Comparison of ENCODE assay signal across 8 mouse cellular contexts in genomic region chr7:31052636-31053434, GRCm38 (mm10). TPM values are rescaled to one million over a fixed set of nuclear protein-coding genes. Genes with fewer than 3 reads are reported as not detected.
A peak's percentile ranks its signal among the peaks of the same experiment; 100 is the strongest.
DNase-seq lines count a peak whose midpoint lies in the region; ATAC-seq lines count a peak whose summit lies in the region.

No protein-coding gene starts in this region.

- intact Hi-C loops in heart, postnatal 25 days (cut with DNase I) = loop anchor here (5.0 kb wide), 1 partner anchor 81 kb away; the partner anchor contains the start of genes Fam187b and Lsr
- intact Hi-C loops in left cerebral cortex, postnatal 4 days (cut with DNase I) = no loop called here

- no peak overlapping the region for H3K27ac ChIP-seq in forebrain, embryonic 11.5 days (ENCODE audit: low read depth, low read length)
- H3K27ac ChIP-seq in midbrain, embryonic 15.5 days = no peak overlapping the region

- DNase-seq in heart, adult 11 months = peak; percentile 97
- DNase-seq in heart, postnatal 25 days (ENCODE audit: low spot score) = no peak
- peak; percentile 87 for DNase-seq in R1 (ENCODE audit: low read depth, low spot score)
- peak; percentile 67 for DNase-seq in forebrain, embryonic 11.5 days (ENCODE audit: low spot score)
- DNase-seq in left cerebral cortex, postnatal 4 days = peak; percentile 64
- DNase-seq in testis, postnatal 10 days (ENCODE audit: low spot score) = peak; percentile 84

- H3K9me3 ChIP-seq in forebrain, embryonic 11.5 days (ENCODE audit: control insufficient read depth, low read length) = no peaks in the 10 kb centered on the region
- H3K9me3 ChIP-seq in midbrain, embryonic 15.5 days = no peaks in the 10 kb centered on the region

- H3K9ac ChIP-seq in forebrain, embryonic 11.5 days (ENCODE audit: low read length) = no peak overlapping the region
- H3K9ac ChIP-seq in midbrain, embryonic 15.5 days = no peak overlapping the region

- H3K27me3 ChIP-seq in forebrain, embryonic 11.5 days (ENCODE audit: control insufficient read depth, insufficient read depth, low read length) = peaks cover 54% of the 10 kb centered on the region
- H3K27me3 ChIP-seq in midbrain, embryonic 15.5 days (replicated peaks) = peaks cover 40% of the 10 kb centered on the region

- no peaks in the 10 kb centered on the region for H3K36me3 ChIP-seq in forebrain, embryonic 11.5 days (ENCODE audit: control insufficient read depth, insufficient read depth, low read length)
- H3K36me3 ChIP-seq in midbrain, embryonic 15.5 days (replicated peaks) = no peaks in the 10 kb centered on the region

- H3K4me1 ChIP-seq in forebrain, embryonic 11.5 days (replicated peaks; ENCODE audit: control insufficient read depth, insufficient read depth, low read length) = peaks cover 9% of the 10 kb centered on the region
- H3K4me1 ChIP-seq in midbrain, embryonic 15.5 days = peaks cover 44% of the 10 kb centered on the region

- peak overlapping the region; percentile 12; the same call in 1 of the 2 replicates for H3K4me2 ChIP-seq in forebrain, embryonic 11.5 days (ENCODE audit: low read depth, low read length, severe bottlenecking)
- peak overlapping the region; percentile 66 for H3K4me2 ChIP-seq in midbrain, embryonic 15.5 days

- under 1% methylated on average over 34 of the region's 34 CpGs for WGBS in forebrain, embryonic 11.5 days
- 2% methylated on average over 34 of the region's 34 CpGs for WGBS in midbrain, embryonic 15.5 days

- peak; percentile 39; the same call in 1 of the 2 replicates for ATAC-seq in forebrain, embryonic 11.5 days (replicated peaks; ENCODE audit: low FRiP score)
- ATAC-seq in hematopoietic stem cell, adult 5-6 weeks (replicated peaks in 1 of 2; ENCODE audit: insufficient read depth in 1 of 2, low FRiP score in 2 of 2, low TSS enrichment in 1 of 2, low read depth in 1 of 2, poor library complexity in 2 of 2, severe bottlenecking in 2 of 2) = peak; percentile 13 to 17; a peak in 3 of 4 replicates
- ATAC-seq in midbrain, embryonic 15.5 days (replicated peaks) = peak; percentile 5; the same call in 1 of the 2 replicates

- H3K4me3 ChIP-seq in forebrain, embryonic 11.5 days (ENCODE audit: low read depth, low read length) = peak overlapping the region; percentile 0; the same call in 1 of the 2 replicates
- H3K4me3 ChIP-seq in midbrain, embryonic 15.5 days = peak overlapping the region; percentile 48

RNA-seq across cellular contexts. Expression of gene Fxyd7, which starts 1.6 kb away (rescaled TPM):
- total RNA-seq in heart, postnatal 25 days (2021) = 1 to 10 TPM in 1 of 2 experiments, under 1 TPM in 1; 0.70 to 1.3 TPM
- polyA plus RNA-seq in forebrain, embryonic 11.5 days (2014; fragmentation: Nextera tagmentation; extraction: Ambion mirVana) = 4.1 and 4.9 TPM in 2 replicates
- total RNA-seq in hematopoietic stem cell, adult 5-6 weeks (2017) = 2.2 TPM in 1 of 2 replicates, not detected in the other
- 100 to 1,000 TPM; 108 to 159 TPM for total RNA-seq in left cerebral cortex, postnatal 4 days (2021)
- 174 and 186 TPM in 2 replicates for polyA plus RNA-seq in midbrain, embryonic 15.5 days (2015; fragmentation: Nextera tagmentation; extraction: Ambion mirVana)

RNA-seq across cellular contexts. Expression of gene Fxyd1, which starts 4.2 kb away (rescaled TPM):
- 100 to 1,000 TPM; 861 to 862 TPM for total RNA-seq in heart, postnatal 25 days (2021)
- 2.9 and 4.0 TPM in 2 replicates for polyA plus RNA-seq in forebrain, embryonic 11.5 days (2014; fragmentation: Nextera tagmentation; extraction: Ambion mirVana)
- total RNA-seq in hematopoietic stem cell, adult 5-6 weeks (2017) = 2.7 and 15.3 TPM in 2 replicates
- 1 to 10 TPM; 8.4 to 8.7 TPM for total RNA-seq in left cerebral cortex, postnatal 4 days (2021)
- polyA plus RNA-seq in midbrain, embryonic 15.5 days (2015; fragmentation: Nextera tagmentation; extraction: Ambion mirVana) = 13.2 and 15.5 TPM in 2 replicates

RNA-seq across cellular contexts. Expression of gene Lgi4, which starts 6.3 kb away (rescaled TPM):
- total RNA-seq in heart, postnatal 25 days (2021) = 1 to 10 TPM; 2.6 to 4.8 TPM
- polyA plus RNA-seq in forebrain, embryonic 11.5 days (2014; fragmentation: Nextera tagmentation; extraction: Ambion mirVana) = 0.36 and 0.44 TPM in 2 replicates
- total RNA-seq in hematopoietic stem cell, adult 5-6 weeks (2017) = not detected in 2 replicates
- total RNA-seq in left cerebral cortex, postnatal 4 days (2021) = 1 to 10 TPM; 2.4 to 2.7 TPM
- polyA plus RNA-seq in midbrain, embryonic 15.5 days (2015; fragmentation: Nextera tagmentation; extraction: Ambion mirVana) = 0.19 and 0.22 TPM in 2 replicates

RNA-seq across cellular contexts. Expression of gene Fxyd5, which starts 10.6 kb away (rescaled TPM):
- 10 to 100 TPM; 26.1 to 31.0 TPM for total RNA-seq in heart, postnatal 25 days (2021)
- polyA plus RNA-seq in forebrain, embryonic 11.5 days (2014; fragmentation: Nextera tagmentation; extraction: Ambion mirVana) = 10.2 and 12.9 TPM in 2 replicates
- 383 and 391 TPM in 2 replicates for total RNA-seq in hematopoietic stem cell, adult 5-6 weeks (2017)
- 10 to 100 TPM; 23.5 to 25.4 TPM for total RNA-seq in left cerebral cortex, postnatal 4 days (2021)
- 24.8 and 26.8 TPM in 2 replicates for polyA plus RNA-seq in midbrain, embryonic 15.5 days (2015; fragmentation: Nextera tagmentation; extraction: Ambion mirVana)

RNA-seq across cellular contexts. Expression of gene Fxyd3, which starts 23.7 kb away (rescaled TPM):
- 1 to 10 TPM; 3.1 to 3.8 TPM for total RNA-seq in heart, postnatal 25 days (2021)
- 2.0 and 3.3 TPM in 2 replicates for polyA plus RNA-seq in forebrain, embryonic 11.5 days (2014; fragmentation: Nextera tagmentation; extraction: Ambion mirVana)
- not detected in 2 replicates for total RNA-seq in hematopoietic stem cell, adult 5-6 weeks (2017)
- total RNA-seq in left cerebral cortex, postnatal 4 days (2021) = not detected
- not detected in 2 replicates for polyA plus RNA-seq in midbrain, embryonic 15.5 days (2015; fragmentation: Nextera tagmentation; extraction: Ambion mirVana)

Comparison
In these comparisons a context has a peak if more than half of its experiments do, and no peak if none do; other contexts are left out.
1. RNA of gene Fxyd7, which starts 1.6 kb away (total RNA-seq): 108 to 159 TPM in left cerebral cortex, postnatal 4 days; 2.2 TPM in hematopoietic stem cell, adult 5-6 weeks and 0.70 to 1.3 TPM in heart, postnatal 25 days; every median in the first group is over 10 times any median in the second.
2. RNA of gene Fxyd1, which starts 4.2 kb away (total RNA-seq): 861 to 862 TPM in heart, postnatal 25 days; 8.4 to 8.7 TPM in left cerebral cortex, postnatal 4 days and 2.7 to 15.3 TPM in hematopoietic stem cell, adult 5-6 weeks; every median in the first group is over 10 times any median in the second.
3. Peak in every context shown above with its lines, with median percentiles within 50 percentile points of each other: ATAC-seq.